Mouse (Mus musculus) neural tube, embryonic 13.5 days (tissue): ENCODE measurements around the gene Nup214. TPM values are rescaled to one million over a fixed set of nuclear protein-coding genes. Genes with fewer than 3 reads are reported as not detected.

Experiments used
- ATAC-seq: fragments of 200-750 bp; cut with Nextera tagmentation; 2 replicates; pipeline ENCODE4 v1.8.0; 2017; ENCODE audit warnings: low read depth, mild to moderate bottlenecking, moderate TSS enrichment, moderate library complexity
- H3K27ac ChIP-seq: fragments of 300-500 bp; sonication (generic); replicated peaks from 2 replicates; pipeline ENCODE4 v1.5.1; 2015; ENCODE audit warnings: moderate library complexity, mild to moderate bottlenecking, inconsistent platforms
- H3K27me3 ChIP-seq: fragments of 300-500 bp; sonication (generic); 2 replicates; pipeline ENCODE4 v1.6.1; 2015; ENCODE audit warnings: mild to moderate bottlenecking, inconsistent platforms
- H3K36me3 ChIP-seq: fragments of 300-500 bp; sonication (generic); 2 replicates; pipeline ENCODE4 v1.6.1; 2015; ENCODE audit warnings: mild to moderate bottlenecking, inconsistent platforms
- H3K4me1 ChIP-seq: fragments of 300-500 bp; sonication (generic); replicated peaks from 2 replicates; pipeline ENCODE4 v1.6.1; 2015; ENCODE audit warnings: inconsistent platforms
- H3K4me2 ChIP-seq: fragments of 300-500 bp; sonication (generic); 2 replicates; pipeline ENCODE4 v1.6.1; 2015; ENCODE audit warnings: inconsistent platforms, mild to moderate bottlenecking, moderate library complexity
- H3K4me3 ChIP-seq: fragments of 300-500 bp; sonication (generic); 2 replicates; pipeline ENCODE4 v1.5.1; 2015; ENCODE audit warnings: mild to moderate bottlenecking, inconsistent platforms
- H3K9ac ChIP-seq: fragments of 300-500 bp; sonication (generic); 2 replicates; pipeline ENCODE4 v1.6.1; 2015; ENCODE audit warnings: moderate library complexity, mild to moderate bottlenecking, inconsistent platforms
- H3K9me3 ChIP-seq: fragments of 300-500 bp; sonication (generic); 2 replicates; pipeline ENCODE4 v1.6.1; 2016; ENCODE audit warnings: inconsistent platforms
- WGBS: fragments of 180-500 bp; shearing (Covaris S2); methylation state at CpG from one replicate; pipeline ENCODE4 v1.1.7; 2015; 5-methylcytosine and 5-hydroxymethylcytosine counted together
- polyA plus RNA-seq: library from polyadenylated mRNA; unstranded; fragments of >200 nt; fragmentation: Nextera tagmentation; extraction: Ambion mirVana; gene quantifications from 2 replicates; pipeline ENCODE4 v1.2.1, GENCODE M21; 2015

Gene Nup214
- polyA plus RNA-seq, result 74.2 and 74.5 TPM in 2 replicates

DNA sequence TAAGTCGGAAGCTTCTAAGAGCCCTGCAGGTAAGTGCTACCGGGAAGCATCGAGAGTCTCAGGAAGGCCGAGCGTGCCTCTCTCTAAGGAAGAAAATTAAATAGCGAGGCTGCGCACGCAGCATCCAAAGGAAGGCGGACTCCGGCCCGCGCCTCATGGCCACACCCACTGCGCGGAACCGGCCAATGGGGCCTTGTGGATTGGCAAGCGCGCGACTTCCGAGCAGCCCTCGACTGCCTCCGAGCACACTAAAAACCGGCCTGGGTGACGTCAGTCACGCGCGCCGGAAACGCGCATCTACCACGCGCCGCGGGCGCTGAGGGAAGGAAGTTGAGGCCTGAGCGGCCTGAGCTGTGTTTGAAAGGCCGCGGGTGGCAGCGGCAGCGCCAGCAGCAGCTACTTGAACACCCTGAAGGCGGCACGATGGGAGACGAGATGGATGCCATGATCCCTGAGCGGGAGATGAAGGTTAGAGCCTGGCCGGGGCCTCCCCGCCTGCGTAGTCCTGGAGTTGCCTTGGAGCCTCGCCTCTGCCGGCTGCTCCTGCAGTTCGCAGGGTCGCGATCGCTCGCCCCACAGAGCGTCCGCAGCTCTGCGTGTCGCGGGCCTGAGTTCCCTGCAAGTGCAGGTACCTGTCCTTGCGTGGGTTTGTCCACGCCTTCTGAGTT is at the start of gene Nup214:
Nup214 (plus strand) TSS at position 296 of the 668 bp plus-strand sequence.
- under 1% methylated on average over 60 of the region's 60 CpGs for WGBS
- H3K27ac ChIP-seq, result peak within 1 kb of the TSS; percentile 80

GRCm38 (mm10) chr2:31924811-31925210 is 49.4 kb upstream of the Nup214 start:
- Histone ChIP-seq H3K9me3 (no peaks in the 10 kb centered on the region), H3K4me2 (no peak overlapping the region), H3K27me3 (peaks cover 27% of the 10 kb centered on the region), H3K27ac (no peak overlapping the region), H3K4me1 (no peaks in the 10 kb centered on the region), H3K9ac (no peak overlapping the region), H3K4me3 (no peak overlapping the region), H3K36me3 (no peaks in the 10 kb centered on the region)
- WGBS, result 32% methylated on average over 9 of the region's 9 CpGs
- ATAC-seq, result no peak

More for the DNA sequence above, at the start of gene Nup214:
- ATAC-seq, result peak; percentile 99
- peak within 1 kb of the TSS; percentile 95 for H3K4me3 ChIP-seq
- H3K27me3 ChIP-seq, result no peaks in the 10 kb centered on the region
- no peaks in the 10 kb centered on the region for H3K9me3 ChIP-seq
- peak within 1 kb of the TSS; percentile 88 for H3K9ac ChIP-seq
- peak within 1 kb of the TSS; percentile 86 for H3K4me2 ChIP-seq
- H3K4me1 ChIP-seq, result peaks cover 17% of the 10 kb centered on the region
- H3K36me3 ChIP-seq, result peaks cover 40% of the 10 kb centered on the region

- Histone ChIP-seq H3K36me3 (no peaks in the 10 kb centered on the region), H3K9ac (no peak overlapping the region), H3K4me2 (no peak overlapping the region), H3K4me3 (no peak overlapping the region), H3K4me1 (no peaks in the 10 kb centered on the region), H3K27ac (no peak overlapping the region), H3K27me3 (peaks cover 26% of the 10 kb centered on the region), H3K9me3 (no peaks in the 10 kb centered on the region)
- WGBS, result 60% methylated on average over 4 of the region's 4 CpGs
- ATAC-seq, result no peak
Observed at GRCm38 (mm10) chr2:31925936-31926335, 48.3 kb upstream of the Nup214 start.

- no peak overlapping the region for H3K4me3 ChIP-seq
- ATAC-seq, result no peak
- 92% methylated on average over 3 of the region's 3 CpGs for WGBS
- H3K27ac ChIP-seq, result no peak overlapping the region
- no peak overlapping the region for H3K4me2 ChIP-seq
- no peaks in the 10 kb centered on the region for H3K36me3 ChIP-seq
- no peaks in the 10 kb centered on the region for H3K9me3 ChIP-seq
- no peak overlapping the region for H3K9ac ChIP-seq
- H3K4me1 ChIP-seq, result 0 out of 2 replicates have a peak, but pooled peaks cover 4% of the 10 kb centered on the region
- 0 out of 2 replicates have a peak, but pooled peaks cover 4% of the 10 kb centered on the region for H3K27me3 ChIP-seq
Observed at GRCm38 (mm10) chr2:31929664-31930063, 44.6 kb upstream of the Nup214 start.

- Histone ChIP-seq H3K4me2 (no peak overlapping the region), H3K27ac (no peak overlapping the region), H3K9me3 (no peaks in the 10 kb centered on the region), H3K4me1 (0 out of 2 replicates have a peak, but pooled peaks cover 8% of the 10 kb centered on the region), H3K27me3 (no peaks in the 10 kb centered on the region; the same call in 1 of the 2 replicates), H3K36me3 (no peaks in the 10 kb centered on the region), H3K9ac (no peak overlapping the region), H3K4me3 (no peak overlapping the region)
- WGBS, result 8% methylated on average over 4 of the region's 4 CpGs
- ATAC-seq, result no peak
Observed at GRCm38 (mm10) chr2:31934551-31934950, 39.7 kb upstream of the Nup214 start.

DNA sequence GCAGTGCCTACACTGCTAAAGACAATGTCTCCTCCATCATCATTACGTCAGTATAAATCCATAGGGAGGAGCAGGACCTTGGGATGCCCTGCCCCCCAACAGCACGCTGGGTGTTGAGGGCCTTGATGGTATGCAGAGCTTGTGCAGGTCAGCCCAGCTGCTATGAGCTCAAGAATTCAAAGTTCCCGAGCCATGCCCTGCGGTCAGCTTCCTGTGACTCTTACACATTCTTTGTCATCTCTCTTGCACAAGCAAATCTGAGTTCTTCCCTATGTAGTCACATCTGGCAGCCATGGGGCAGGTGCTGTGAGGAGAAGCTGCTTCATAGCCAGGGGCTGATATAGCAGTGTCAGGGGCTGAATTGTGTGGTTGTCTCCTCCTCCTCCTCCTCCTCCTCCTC is 39.2 kb upstream of the Nup214 start:
- WGBS, result 9% methylated on average over 4 of the region's 4 CpGs
- Histone ChIP-seq H3K4me3 (no peak overlapping the region), H3K4me1 (0 out of 2 replicates have a peak, but pooled peaks cover 8% of the 10 kb centered on the region), H3K9me3 (no peaks in the 10 kb centered on the region), H3K27me3 (no peaks in the 10 kb centered on the region; the same call in 1 of the 2 replicates), H3K27ac (no peak overlapping the region), H3K4me2 (no peak overlapping the region), H3K9ac (no peak overlapping the region), H3K36me3 (no peaks in the 10 kb centered on the region)
- no peak for ATAC-seq

DNA sequence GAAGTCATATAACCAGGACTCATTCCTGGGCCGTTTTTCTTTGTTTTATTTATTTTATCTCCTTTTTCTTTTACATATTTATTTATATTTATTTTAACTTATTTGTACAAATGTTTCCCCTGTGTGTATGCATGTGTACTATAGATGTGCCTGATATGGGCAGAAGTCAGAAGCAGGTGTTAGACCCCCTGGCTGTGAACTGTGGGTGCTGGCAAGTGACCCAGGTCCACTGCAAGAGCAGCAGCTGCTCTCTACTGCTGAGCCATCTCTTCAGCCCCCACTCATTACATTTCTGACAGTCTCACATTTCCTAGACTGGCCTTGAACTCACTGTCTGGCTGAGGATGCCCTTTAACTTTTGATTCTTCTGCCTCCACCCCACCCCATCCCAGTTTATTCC is 35.9 kb upstream of the Nup214 start:
- no peak overlapping the region for H3K4me2 ChIP-seq
- H3K27ac ChIP-seq, result no peak overlapping the region
- H3K4me1 ChIP-seq, result 0 out of 2 replicates have a peak, but pooled peaks cover 8% of the 10 kb centered on the region
- 90% methylated on average over 1 of the region's 1 CpGs for WGBS
- H3K9ac ChIP-seq, result no peak overlapping the region
- H3K4me3 ChIP-seq, result no peak overlapping the region
- H3K27me3 ChIP-seq, result no peaks in the 10 kb centered on the region; the same call in 1 of the 2 replicates
- no peak for ATAC-seq
- H3K36me3 ChIP-seq, result no peaks in the 10 kb centered on the region
- H3K9me3 ChIP-seq, result no peaks in the 10 kb centered on the region

DNA sequence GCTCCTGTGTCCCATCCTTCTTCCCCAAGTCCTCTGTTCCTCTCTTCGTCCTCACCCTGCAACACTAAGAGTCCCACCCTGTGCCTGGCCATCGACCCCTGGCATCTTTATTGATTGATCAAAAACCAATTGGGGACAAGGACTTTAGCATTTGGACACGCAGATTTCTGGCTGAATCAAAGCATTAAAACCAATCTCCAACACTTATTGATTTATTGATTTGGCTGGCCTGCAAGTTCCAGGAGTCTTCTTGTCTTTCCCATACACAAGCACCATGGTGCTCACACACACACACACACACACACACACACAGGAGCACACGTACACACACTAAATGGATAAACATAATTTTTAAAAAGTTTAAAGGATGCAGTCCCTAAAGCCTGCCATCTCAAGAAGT is 31.2 kb upstream of the Nup214 start:
- Histone ChIP-seq H3K27me3 (no peaks in the 10 kb centered on the region), H3K4me1 (no peaks in the 10 kb centered on the region), H3K36me3 (no peaks in the 10 kb centered on the region), H3K4me2 (no peak overlapping the region), H3K9me3 (no peaks in the 10 kb centered on the region), H3K27ac (no peak overlapping the region), H3K4me3 (no peak overlapping the region), H3K9ac (no peak overlapping the region)
- no peak for ATAC-seq
- 79% methylated on average over 4 of the region's 4 CpGs for WGBS

- Histone ChIP-seq H3K4me3 (no peak overlapping the region), H3K4me2 (no peak overlapping the region), H3K27me3 (peaks cover 20% of the 10 kb centered on the region), H3K27ac (no peak overlapping the region), H3K9ac (no peak overlapping the region), H3K36me3 (no peaks in the 10 kb centered on the region), H3K9me3 (no peaks in the 10 kb centered on the region), H3K4me1 (peaks cover 11% of the 10 kb centered on the region)
- no peak for ATAC-seq
- WGBS, result 76% methylated on average over 2 of the region's 2 CpGs
Observed at GRCm38 (mm10) chr2:31945580-31945979, 28.7 kb upstream of the Nup214 start.

GRCm38 (mm10) chr2:31948392-31948791 is 25.8 kb upstream of the Nup214 start:
- WGBS, result 81% methylated on average over 6 of the region's 6 CpGs
- Histone ChIP-seq H3K36me3 (no peaks in the 10 kb centered on the region), H3K27ac (no peak overlapping the region), H3K9me3 (no peaks in the 10 kb centered on the region), H3K4me3 (no peak overlapping the region), H3K9ac (no peak overlapping the region), H3K4me1 (peaks cover 31% of the 10 kb centered on the region), H3K27me3 (peaks cover 26% of the 10 kb centered on the region), H3K4me2 (no peak overlapping the region)
- ATAC-seq, result no peak

- Histone ChIP-seq H3K27ac (no peak overlapping the region), H3K36me3 (no peaks in the 10 kb centered on the region), H3K4me3 (no peak overlapping the region), H3K9ac (no peak overlapping the region), H3K4me2 (no peak overlapping the region), H3K9me3 (no peaks in the 10 kb centered on the region), H3K27me3 (peaks cover 26% of the 10 kb centered on the region), H3K4me1 (peaks cover 33% of the 10 kb centered on the region)
- 73% methylated on average over 6 of the region's 6 CpGs for WGBS
- no peak for ATAC-seq
Observed at GRCm38 (mm10) chr2:31948801-31949200, 25.4 kb upstream of the Nup214 start.

DNA sequence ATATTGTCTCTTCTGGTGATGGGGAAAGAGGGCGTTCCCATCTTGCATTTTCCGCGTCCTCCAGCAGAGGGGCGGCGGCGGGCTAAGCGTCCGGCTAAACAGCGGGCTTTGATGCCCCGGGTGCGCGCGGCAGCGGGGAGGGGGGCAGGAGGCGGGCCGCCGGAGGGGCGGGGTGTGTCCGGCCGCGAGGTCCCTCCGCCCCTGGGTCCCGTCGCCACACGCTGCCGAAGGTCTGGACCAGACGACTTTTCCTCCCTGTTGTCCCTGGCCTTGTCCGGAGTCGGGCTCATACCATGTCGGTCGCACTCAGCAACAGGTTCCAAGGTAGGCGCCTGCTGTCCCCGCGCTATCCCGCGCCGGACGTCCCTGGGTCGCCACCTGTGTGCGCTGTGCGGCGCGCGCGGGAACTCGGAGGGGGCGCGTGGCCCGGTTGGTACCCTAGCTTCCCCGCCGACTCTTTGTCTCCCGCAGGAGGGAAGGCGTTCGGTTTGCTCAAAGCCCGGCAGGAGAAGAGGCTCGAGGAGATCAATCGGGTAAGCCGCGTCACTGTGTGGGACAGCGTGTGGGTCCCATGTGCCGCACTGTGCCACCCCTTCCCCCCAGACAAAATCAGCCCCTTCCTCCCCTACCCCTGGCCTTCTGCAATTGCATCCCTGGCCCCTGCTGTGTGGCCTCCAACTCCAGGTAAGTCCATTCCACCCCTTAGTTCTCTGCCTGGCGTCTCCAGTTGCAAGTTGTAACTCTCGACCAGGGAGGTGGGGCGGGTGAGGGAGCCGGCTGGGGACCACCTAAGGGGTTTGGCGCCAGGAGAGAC is 24.0 kb upstream of the Nup214 start, which contains the start of gene Aif1l:
Aif1l (plus strand) TSS at position 82 of the 814 bp plus-strand sequence.
- Histone ChIP-seq H3K27ac (no peak within 1 kb of the TSS), H3K9ac (peak within 1 kb of the TSS; percentile 74), H3K9me3 (no peaks in the 10 kb centered on the region), H3K4me3 (peak within 1 kb of the TSS; percentile 66), H3K4me1 (peaks cover 40% of the 10 kb centered on the region), H3K36me3 (no peaks in the 10 kb centered on the region), H3K27me3 (peaks cover 26% of the 10 kb centered on the region), H3K4me2 (peak within 1 kb of the TSS; percentile 96)
- under 1% methylated on average over 66 of the region's 66 CpGs for WGBS
- ATAC-seq, result peak; percentile 68
